Mouse (Mus musculus): ENCODE results near the gene Ing1.
"Not testable (repeated sequence)": the region's sequence is repeated elsewhere in the genome, so short reads cannot be mapped to it uniquely, and the experiment has no call there.

Gene Ing1

GRCm38 (mm10) chr8:11551497-11551896 is 3.9 kb upstream of the Ing1 start:
- not testable (repeated sequence) for DNase-seq (ENCODE audit: low spot score in 2 of 2)

GRCm38 (mm10) chr8:11552390-11552789 is 3.0 kb upstream of the Ing1 start:
- DNase-seq (ENCODE audit: low spot score in 2 of 2), result no peak

- peak; percentile 99 to 100 for DNase-seq (ENCODE audit: low spot score in 2 of 2)
Observed at GRCm38 (mm10) chr8:11555720-11556591, 585 bp downstream of the Ing1 start.

- peak; percentile 26 to 42 for DNase-seq (ENCODE audit: low spot score in 2 of 2)
Observed at GRCm38 (mm10) chr8:11556691-11557423, 1.5 kb downstream of the Ing1 start.

- DNase-seq (ENCODE audit: low spot score in 2 of 2), result peak in 1 of 2 experiments; percentile 46
Observed at GRCm38 (mm10) chr8:11557424-11557767, 2.0 kb downstream of the Ing1 start.

GRCm38 (mm10) chr8:11557768-11558629 is 2.6 kb downstream of the Ing1 start:
- peak; percentile 93 to 95 for DNase-seq (ENCODE audit: low spot score in 2 of 2)

GRCm38 (mm10) chr8:11559511-11559910 is 4.1 kb downstream of the Ing1 start:
- no peak for DNase-seq (ENCODE audit: low spot score in 2 of 2)

- DNase-seq (ENCODE audit: low spot score in 2 of 2), result no peak
Observed at GRCm38 (mm10) chr8:11560220-11560619, 4.8 kb downstream of the Ing1 start.

- DNase-seq (ENCODE audit: low spot score in 2 of 2), result no peak
Observed at GRCm38 (mm10) chr8:11564236-11564635, 8.9 kb downstream of the Ing1 start.

- DNase-seq (ENCODE audit: low spot score in 2 of 2), result no peak
Observed at GRCm38 (mm10) chr8:11564721-11565120, 9.3 kb downstream of the Ing1 start.

GRCm38 (mm10) chr8:11568193-11568592 is 12.8 kb downstream of the Ing1 start:
- DNase-seq (ENCODE audit: low spot score in 2 of 2), result not testable (repeated sequence)

GRCm38 (mm10) chr8:11569260-11570097 is 14.1 kb downstream of the Ing1 start:
- DNase-seq (ENCODE audit: low spot score in 2 of 2), result no peak

GRCm38 (mm10) chr8:11570742-11571141 is 15.4 kb downstream of the Ing1 start:
- no peak for DNase-seq (ENCODE audit: low spot score in 2 of 2)

GRCm38 (mm10) chr8:11571950-11572349 is 16.6 kb downstream of the Ing1 start:
- DNase-seq (ENCODE audit: low spot score in 2 of 2), result no peak

GRCm38 (mm10) chr8:11572428-11572827 is 17.1 kb downstream of the Ing1 start:
- DNase-seq (ENCODE audit: low spot score in 2 of 2), result no peak

GRCm38 (mm10) chr8:11574911-11575603 is 19.7 kb downstream of the Ing1 start:
- no peak for DNase-seq (ENCODE audit: low spot score in 2 of 2)

- DNase-seq (ENCODE audit: low spot score in 2 of 2), result no peak
Observed at GRCm38 (mm10) chr8:11575604-11576384, 20.4 kb downstream of the Ing1 start.

- no peak for DNase-seq (ENCODE audit: low spot score in 2 of 2)
Observed at GRCm38 (mm10) chr8:11585513-11586373, 30.4 kb downstream of the Ing1 start.

GRCm38 (mm10) chr8:11586374-11586745 is 31.0 kb downstream of the Ing1 start:
- DNase-seq (ENCODE audit: low spot score in 2 of 2), result no peak
